Mouse (Mus musculus) bone marrow, adult 2 months (tissue): ENCODE results near the gene Cnmd.

ENCODE experiments used
- CTCF ChIP-seq: fragments of 200-500 bp; IDR thresholded peaks from 2 replicates; pipeline ENCODE4 v1.5.1; 2011; ENCODE audit warnings: low read length, control low read depth; ENCODE audit not compliant: control insufficient read depth, insufficient read depth
- POLR2A ChIP-seq: fragments of 200-500 bp; IDR thresholded peaks from 2 replicates; pipeline ENCODE4 v1.6.1; 2011; ENCODE audit warnings: low read depth, mild to moderate bottlenecking, control low read depth, low read length, borderline replicate concordance; ENCODE audit not compliant: control insufficient read depth

GRCm38 (mm10) chr14:79661005-79661917 is 709 bp downstream of the Cnmd start:
- TF ChIP-seq CTCF (peak; percentile 81), POLR2A (peak; percentile 24; the same call in 1 of the 2 replicates)
